Comparison of ENCODE assay signal across 21 mouse cellular contexts in the genomic region with DNA sequence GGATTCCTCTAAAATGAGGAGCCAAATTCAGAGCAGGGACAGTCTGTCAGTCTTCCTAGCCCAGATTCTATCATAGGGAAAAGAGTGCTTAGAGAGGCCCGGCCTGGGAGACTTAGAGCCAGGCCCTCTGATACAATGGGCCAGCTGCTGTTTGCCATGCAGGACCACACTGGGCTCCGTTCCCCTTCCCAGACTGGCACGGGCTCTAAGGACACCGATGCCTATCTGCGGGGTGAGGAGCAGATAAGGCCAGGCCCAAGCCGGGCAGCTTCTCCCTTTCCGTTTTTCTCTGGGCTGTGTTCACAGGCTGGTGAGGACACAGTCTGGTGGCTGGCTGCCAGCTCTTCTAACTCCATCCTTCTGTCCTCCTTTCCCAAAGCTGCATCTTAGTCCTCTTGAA.
A peak's percentile ranks its signal among the peaks of the same experiment; 100 is the strongest.
DNase-seq lines count a peak whose midpoint lies in the region; ATAC-seq and TF ChIP-seq lines count a peak whose summit lies in the region.
"Had no signal": no experiment of that assay in that cellular context is flagged by ENCODE, and none has a peak within 500 bp of the region (broad histone marks: within the 10 kb centered on the region; RNA-seq: fewer than 3 reads in every experiment).

No protein-coding gene starts in this region.

- no peak for TF ChIP-seq CTCF in lung, postnatal 0 days (IDR thresholded peaks at IDR 0.05)
- no peak for TF ChIP-seq CTCF in lung, adult 2 months (IDR thresholded peaks at IDR 0.05; ENCODE audit: insufficient read depth, low read length)

- TF ChIP-seq EP300 in lung, postnatal 0 days (IDR thresholded peaks at IDR 0.05), result no peak

- H3K9ac ChIP-seq in forebrain, embryonic 14.5 days (ENCODE audit: low read length), result no peak overlapping the region
- no peak overlapping the region for H3K9ac ChIP-seq in lung, postnatal 0 days (replicated peaks; ENCODE audit: low read depth)
- H3K9ac ChIP-seq in midbrain, embryonic 14.5 days (replicated peaks; ENCODE audit: low read length), result no peak overlapping the region
- H3K9ac ChIP-seq: embryonic facial prominence, embryonic 13.5 days; limb, embryonic 13.5 days; liver, embryonic 14.5 days had no signal

- 62% methylated on average over 7 of the region's 7 CpGs for WGBS in forebrain, embryonic 14.5 days
- 83% methylated on average over 7 of the region's 7 CpGs for WGBS in forebrain, embryonic 10.5 days
- WGBS in lung, postnatal 0 days, result 66% methylated on average over 7 of the region's 7 CpGs
- WGBS in lung, adult 2 months, result 62% methylated on average over 7 of the region's 7 CpGs
- 61% methylated on average over 7 of the region's 7 CpGs for WGBS in midbrain, embryonic 14.5 days

- no peak overlapping the region for H3K4me2 ChIP-seq in forebrain, embryonic 14.5 days (ENCODE audit: low read length)
- H3K4me2 ChIP-seq in lung, postnatal 0 days (replicated peaks; ENCODE audit: low read depth, low read length), result no peak overlapping the region
- H3K4me2 ChIP-seq in midbrain, embryonic 14.5 days (ENCODE audit: low read length), result no peak overlapping the region
- H3K4me2 ChIP-seq: embryonic facial prominence, embryonic 13.5 days; limb, embryonic 13.5 days had no signal

- no peaks in the 10 kb centered on the region for H3K9me3 ChIP-seq in forebrain, embryonic 14.5 days (replicated peaks; ENCODE audit: control insufficient read depth, low read length)
- no peaks in the 10 kb centered on the region for H3K9me3 ChIP-seq in forebrain, embryonic 10.5 days
- no peaks in the 10 kb centered on the region for H3K9me3 ChIP-seq in lung, postnatal 0 days (ENCODE audit: low read length)
- no peaks in the 10 kb centered on the region for H3K9me3 ChIP-seq in midbrain, embryonic 14.5 days (ENCODE audit: control insufficient read depth, low read length)
- H3K9me3 ChIP-seq: embryonic facial prominence, embryonic 13.5 days; limb, embryonic 13.5 days had no signal

- DNase-seq in forebrain, embryonic 14.5 days (ENCODE audit: low spot score), result peak; percentile 34
- DNase-seq in forebrain, embryonic 10.5 days (ENCODE audit: extremely low spot score, low spot score), result no peak
- peak; percentile 5 for DNase-seq in lung, postnatal 0 days (ENCODE audit: low spot score)
- no peak for DNase-seq in lung, adult 2 months
- peak; percentile 44 to 69 for DNase-seq in cerebellum, postnatal 25 days
- peak; percentile 49 for DNase-seq in midbrain, embryonic 14.5 days
- no peak for DNase-seq in embryo, embryonic 11 days
- DNase-seq in kidney, postnatal 25 days, result no peak
- DNase-seq: adrenal gland, postnatal 14 days; heart, adult 11 months; kidney, adult 11 months; lung, postnatal 10 days; retina, postnatal 1 day had no signal

- no peak overlapping the region for H3K4me3 ChIP-seq in forebrain, embryonic 14.5 days (ENCODE audit: low read depth, low read length)
- no peak overlapping the region for H3K4me3 ChIP-seq in forebrain, embryonic 10.5 days
- no peak overlapping the region for H3K4me3 ChIP-seq in lung, postnatal 0 days (ENCODE audit: low read depth, low read length)
- no peak overlapping the region for H3K4me3 ChIP-seq in lung, adult 2 months (replicated peaks; ENCODE audit: extremely low read depth, low read depth, low read length)
- H3K4me3 ChIP-seq in midbrain, embryonic 14.5 days (replicated peaks; ENCODE audit: low read depth, low read length), result no peak overlapping the region
- H3K4me3 ChIP-seq: embryonic facial prominence, embryonic 13.5 days; layer of hippocampus, adult 2 months; limb, embryonic 13.5 days had no signal

- H3K27ac ChIP-seq in forebrain, embryonic 14.5 days (ENCODE audit: low read depth, low read length), result no peak overlapping the region
- H3K27ac ChIP-seq in forebrain, embryonic 10.5 days, result no peak overlapping the region
- H3K27ac ChIP-seq in lung, postnatal 0 days (ENCODE audit: low read length), result no peak overlapping the region
- no peak overlapping the region for H3K27ac ChIP-seq in midbrain, embryonic 14.5 days (replicated peaks; ENCODE audit: low read depth, low read length)
- H3K27ac ChIP-seq: embryonic facial prominence, embryonic 13.5 days; kidney, postnatal 0 days; layer of hippocampus, adult 2 months; limb, embryonic 13.5 days; liver, embryonic 14.5 days; stomach, postnatal 0 days had no signal

- peaks cover 11% of the 10 kb centered on the region; the same call in 1 of the 2 replicates for H3K4me1 ChIP-seq in forebrain, embryonic 14.5 days (ENCODE audit: control insufficient read depth, insufficient read depth, low read length)
- no peaks in the 10 kb centered on the region for H3K4me1 ChIP-seq in forebrain, embryonic 10.5 days
- H3K4me1 ChIP-seq in lung, postnatal 0 days (ENCODE audit: insufficient read depth, low read depth, low read length), result no peaks in the 10 kb centered on the region
- no peaks in the 10 kb centered on the region for H3K4me1 ChIP-seq in lung, adult 2 months (ENCODE audit: control insufficient read depth, insufficient read depth, low read length)
- H3K4me1 ChIP-seq in midbrain, embryonic 14.5 days (ENCODE audit: control insufficient read depth, insufficient read depth, low read length), result peaks cover 16% of the 10 kb centered on the region; the same call in 1 of the 2 replicates
- H3K4me1 ChIP-seq: embryonic facial prominence, embryonic 13.5 days; limb, embryonic 13.5 days had no signal

- peak; percentile 50 for ATAC-seq in forebrain, embryonic 14.5 days
- no peak for ATAC-seq in lung, postnatal 0 days
- ATAC-seq in midbrain, embryonic 14.5 days (ENCODE audit: low FRiP score, low TSS enrichment), result no peak
- ATAC-seq: activated CD4-positive, CD25-positive, alpha-beta regulatory T cell, adult 4 months; Patski had no signal

- TF ChIP-seq POLR2A in lung, adult 2 months (IDR thresholded peaks at IDR 0.05; ENCODE audit: borderline replicate concordance, extremely low read depth, low read depth, low read length), result no peak

- H3K36me3 ChIP-seq in forebrain, embryonic 14.5 days (ENCODE audit: control insufficient read depth, insufficient read depth, low read length), result no peaks in the 10 kb centered on the region
- no peaks in the 10 kb centered on the region for H3K36me3 ChIP-seq in forebrain, embryonic 10.5 days (replicated peaks)
- no peaks in the 10 kb centered on the region for H3K36me3 ChIP-seq in lung, postnatal 0 days (ENCODE audit: insufficient read depth, low read length)
- H3K36me3 ChIP-seq in midbrain, embryonic 14.5 days (ENCODE audit: control insufficient read depth, insufficient read depth, low read length), result no peaks in the 10 kb centered on the region
- H3K36me3 ChIP-seq: embryonic facial prominence, embryonic 13.5 days; limb, embryonic 13.5 days had no signal

- no peaks in the 10 kb centered on the region for H3K27me3 ChIP-seq in forebrain, embryonic 14.5 days (replicated peaks; ENCODE audit: control insufficient read depth, insufficient read depth, low read length)
- H3K27me3 ChIP-seq in forebrain, embryonic 10.5 days (ENCODE audit: poor library complexity, severe bottlenecking), result no peaks in the 10 kb centered on the region; the same call in 1 of the 2 replicates
- no peaks in the 10 kb centered on the region for H3K27me3 ChIP-seq in lung, postnatal 0 days (replicated peaks; ENCODE audit: insufficient read depth, low read length)
- no peaks in the 10 kb centered on the region for H3K27me3 ChIP-seq in midbrain, embryonic 14.5 days (ENCODE audit: control insufficient read depth, insufficient read depth, low read length)
- H3K27me3 ChIP-seq: embryonic facial prominence, embryonic 13.5 days had no signal

Comparison
In these comparisons a context has a peak if more than half of its experiments do, and no peak if none do; other contexts are left out.
1. DNase-seq: peak in forebrain, embryonic 14.5 days (single experiment), lung, postnatal 0 days (single experiment), cerebellum, postnatal 25 days (2 of 2) and midbrain, embryonic 14.5 days (single experiment); none in forebrain, embryonic 10.5 days (single experiment), lung, adult 2 months (single experiment), embryo, embryonic 11 days (single experiment) and kidney, postnatal 25 days (0 of 2).